Mouse (Mus musculus) brain, adult 2 months (tissue): ENCODE measurements at regions not wholly inside any gene's neighbourhood (a gene's known extent, or its start where the extent isn't known, plus 50 kb on each side); places are given as distances from the start of the nearest gene placed in this dataset.

ENCODE experiments used
- DNase-seq: peaks from one replicate; pipeline ENCODE4 v3.0.0; 2011; ENCODE audit warnings: low read depth, low spot score

GRCm38 (mm10) chr8:126854121-126855055 lies 91.3 kb downstream of the Tomm20 start:
- DNase-seq = no peak

GRCm38 (mm10) chr8:126852663-126853390 lies 92.8 kb downstream of the Tomm20 start:
- DNase-seq = peak; percentile 42

GRCm38 (mm10) chr8:126852184-126852583 lies 93.5 kb downstream of the Tomm20 start:
- no peak for DNase-seq

GRCm38 (mm10) chr8:126851780-126852179 lies 93.9 kb downstream of the Tomm20 start:
- DNase-seq = no peak

- no peak for DNase-seq
Measured at GRCm38 (mm10) chr8:126850189-126850535, 95.5 kb downstream of the Tomm20 start.

GRCm38 (mm10) chr8:126849411-126850188 lies 96.0 kb downstream of the Tomm20 start:
- peak; percentile 50 for DNase-seq

GRCm38 (mm10) chr8:126848369-126849105 lies 97.1 kb downstream of the Tomm20 start:
- no peak for DNase-seq

- no peak for DNase-seq
Measured at GRCm38 (mm10) chr8:126847664-126848353, 97.8 kb downstream of the Tomm20 start.

GRCm38 (mm10) chr8:126846188-126846565 lies 99.5 kb downstream of the Tomm20 start:
- no peak for DNase-seq

- DNase-seq = peak; percentile 28
Measured at GRCm38 (mm10) chr8:126845530-126846187, 100.0 kb downstream of the Tomm20 start.

GRCm38 (mm10) chr8:126844627-126845026 lies 101.0 kb downstream of the Tomm20 start:
- no peak for DNase-seq

GRCm38 (mm10) chr8:126841187-126841586 lies 104.5 kb downstream of the Tomm20 start:
- peak; percentile 60 for DNase-seq

GRCm38 (mm10) chr8:126839712-126840355 lies 105.8 kb downstream of the Tomm20 start:
- peak; percentile 96 for DNase-seq

GRCm38 (mm10) chr8:126839039-126839711 lies 106.5 kb downstream of the Tomm20 start:
- peak; percentile 77 for DNase-seq

GRCm38 (mm10) chr8:126838228-126838627 lies 107.4 kb downstream of the Tomm20 start:
- DNase-seq = no peak

GRCm38 (mm10) chr8:126837318-126838025 lies 108.2 kb downstream of the Tomm20 start:
- no peak for DNase-seq

GRCm38 (mm10) chr8:126835554-126835953 lies 110.1 kb downstream of the Tomm20 start:
- no peak for DNase-seq
